Mouse (Mus musculus) lung, postnatal 14 days (tissue): ENCODE data around the gene Rap1b.

ENCODE experiments used
- DNase-seq: peaks from one replicate; pipeline ENCODE4 v3.0.0; 2021

Rap1b gene

DNA sequence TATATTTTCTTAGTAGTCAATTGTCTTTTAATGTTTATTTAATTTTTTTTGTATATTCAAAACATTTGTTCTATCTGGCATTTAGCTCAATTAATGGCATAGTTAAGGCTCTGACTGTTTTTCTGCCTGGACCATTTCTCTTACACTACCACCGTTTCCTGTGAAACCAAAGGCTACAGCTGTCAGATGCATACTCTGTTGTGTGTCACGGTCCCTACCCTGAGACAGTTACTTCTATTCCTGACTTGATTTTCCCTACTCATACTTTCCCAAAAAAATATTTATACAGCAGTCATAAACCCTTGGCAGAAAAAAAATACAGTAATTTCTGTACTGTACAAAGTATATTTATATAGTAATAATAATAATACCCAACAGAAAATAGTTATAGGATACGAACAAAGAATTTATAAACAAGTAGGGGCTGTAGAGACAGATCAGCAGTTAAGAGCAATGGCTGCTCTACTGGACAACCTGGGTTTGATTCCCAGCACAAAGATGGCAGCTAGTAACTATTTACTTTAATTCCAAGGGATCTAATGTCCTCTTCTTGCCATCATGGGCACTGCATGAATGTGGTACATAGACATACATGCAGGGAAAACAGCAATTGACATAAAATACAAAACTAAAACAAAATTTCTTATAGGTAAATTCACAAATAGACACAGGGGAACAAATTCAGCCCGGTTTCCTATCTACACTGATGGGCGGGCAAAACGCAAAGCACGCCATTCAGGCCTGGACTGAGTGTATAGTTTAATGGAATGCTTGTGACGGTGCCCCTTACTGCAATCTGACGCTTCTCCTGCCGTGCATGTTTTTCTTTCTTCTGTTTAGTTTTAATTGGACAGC lies 78.3 kb downstream of the Rap1b start:
- no peak for DNase-seq

DNA sequence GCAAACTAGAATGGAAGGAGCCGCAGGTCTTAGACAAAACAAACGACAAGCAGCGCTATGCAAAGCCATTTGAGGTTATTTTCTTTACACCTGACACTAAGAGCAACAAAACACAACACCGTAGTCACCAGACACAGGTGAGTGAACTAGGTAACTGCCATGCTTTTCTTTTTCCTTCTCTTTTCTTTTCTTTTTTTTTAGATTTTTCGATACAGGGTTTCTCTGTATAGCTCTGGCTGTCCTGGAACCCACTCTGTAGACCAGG lies 79.0 kb downstream of the Rap1b start:
- DNase-seq = no peak

DNA sequence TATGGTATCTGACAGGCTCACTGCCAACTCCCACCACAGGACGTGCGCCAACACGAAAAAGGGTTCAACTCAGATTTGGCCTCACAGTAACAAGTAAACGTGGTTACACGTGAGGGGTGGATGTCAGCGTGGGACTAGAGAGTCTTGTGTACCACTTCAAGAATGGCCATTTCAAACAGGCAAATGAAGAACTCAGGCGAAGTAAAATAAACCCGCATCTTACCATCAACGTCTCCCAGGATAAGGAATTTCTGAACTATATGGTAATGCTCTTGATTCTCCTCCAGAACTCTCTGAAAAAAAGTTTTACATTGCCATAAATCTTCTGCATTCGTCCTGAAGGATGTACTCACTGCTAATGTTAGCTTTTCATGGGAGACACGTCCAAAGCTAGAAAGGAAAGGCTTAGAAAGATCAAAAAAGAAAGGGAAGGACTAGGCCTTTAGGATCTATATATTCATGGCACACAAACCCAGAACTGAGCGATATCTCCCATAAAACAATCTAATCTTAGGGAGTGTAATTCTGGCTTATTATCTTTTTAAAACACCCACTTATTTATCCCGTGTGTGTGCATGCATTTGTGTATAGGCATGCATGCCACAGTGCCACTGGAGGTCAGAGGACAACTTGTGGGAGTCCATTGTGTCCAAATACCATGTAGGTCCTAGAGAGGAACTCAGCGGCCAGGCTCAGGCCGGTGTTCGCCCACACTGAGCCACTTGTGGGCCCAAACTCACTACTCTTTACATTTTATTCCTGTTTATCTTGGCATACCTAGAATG lies 79.5 kb downstream of the Rap1b start:
- DNase-seq = no peak

DNA sequence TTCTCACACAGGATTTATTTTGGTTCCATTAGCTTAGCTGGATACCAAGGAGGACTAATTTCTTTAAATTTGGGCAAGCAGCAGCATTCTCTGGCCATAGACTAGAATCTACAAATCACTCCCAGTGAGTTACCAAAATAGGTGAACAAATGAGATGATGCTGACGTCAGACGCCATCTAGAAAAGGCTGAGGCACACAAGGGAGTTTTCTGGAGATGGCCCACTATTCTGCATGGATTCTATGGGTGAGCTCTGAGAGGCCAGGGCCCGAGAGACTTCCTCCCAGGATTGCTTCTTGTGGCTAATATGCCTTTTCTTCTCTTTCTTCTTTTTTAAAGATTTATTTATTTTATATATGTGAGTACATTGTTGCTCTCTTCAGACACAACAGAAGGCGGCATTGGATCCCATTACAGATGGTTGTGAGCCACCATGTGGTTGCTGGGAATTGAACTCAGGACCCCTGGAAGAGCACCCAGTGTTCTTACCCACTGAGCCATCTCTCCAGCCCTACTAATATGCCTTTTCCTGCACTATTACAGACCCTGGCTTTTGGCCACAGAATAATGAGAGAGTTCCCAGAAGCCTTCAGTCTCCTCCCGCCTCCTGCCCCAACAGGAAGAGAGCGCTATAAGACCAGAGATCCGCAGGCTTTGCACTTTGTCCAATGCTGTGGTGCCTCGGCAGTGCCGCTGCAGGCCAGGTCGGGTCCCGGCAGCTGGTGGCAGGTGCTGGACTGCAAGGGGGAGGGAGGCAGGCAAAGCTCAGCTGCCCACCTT lies 80.5 kb downstream of the Rap1b start:
- DNase-seq = no peak

DNA sequence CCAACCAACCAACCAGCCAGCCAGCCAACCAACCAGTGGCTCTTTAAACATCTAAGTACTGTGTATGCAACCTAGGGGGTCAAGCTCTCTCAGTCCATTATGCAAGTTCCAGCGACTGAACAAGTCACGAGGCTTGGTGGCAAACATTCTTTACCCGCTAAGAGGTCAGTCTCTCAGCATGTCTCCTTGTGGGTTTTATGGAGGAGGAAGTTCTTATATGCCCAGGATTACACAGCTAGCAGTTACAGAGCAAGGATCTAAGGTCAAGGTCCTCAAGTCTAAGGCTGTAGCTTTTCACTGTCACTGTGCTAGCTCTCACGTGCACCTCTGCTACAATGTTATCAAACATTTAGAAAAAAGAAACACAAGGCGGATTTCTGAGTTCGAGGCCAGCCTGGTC lies 81.2 kb downstream of the Rap1b start:
- no peak for DNase-seq
